Mouse (Mus musculus): ENCODE results near the gene Ephb4. TPM values are rescaled to one million over a fixed set of nuclear protein-coding genes. Genes with fewer than 3 reads are reported as not detected.

The Ephb4 gene
- polyA plus RNA-seq, 1 experiment from 2014 or later = 20.8 TPM

DNA sequence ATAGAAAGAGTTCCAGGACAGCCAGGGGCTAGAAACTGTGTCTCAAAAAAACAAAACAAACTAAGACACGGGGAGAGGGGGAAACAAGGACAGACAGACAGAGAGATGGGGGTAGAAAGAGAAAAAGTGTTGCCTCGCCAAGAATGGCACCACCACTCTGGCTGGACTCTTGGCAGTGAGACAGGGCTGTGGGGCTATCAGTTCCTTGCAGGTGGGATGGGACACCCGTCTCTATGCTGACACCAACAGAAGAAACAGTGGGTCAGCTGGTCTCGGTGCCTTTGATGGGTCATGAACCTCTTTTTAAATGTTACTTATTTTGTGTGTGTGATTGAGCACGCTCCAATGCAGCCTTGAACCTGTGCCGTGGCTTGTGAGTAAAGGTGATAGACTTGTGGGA is 9.7 kb upstream of the Ephb4 start:
- ATAC-seq (ENCODE audit: low FRiP score) (no peak), DNase-seq (ENCODE audit: low spot score, missing footprints) (peak; percentile 51)
- peaks cover 13% of the 10 kb centered on the region for H3K4me1 ChIP-seq (ENCODE audit: control insufficient read depth, insufficient read depth, low read length)
- no peak overlapping the region for H3K9ac ChIP-seq (ENCODE audit: low read length)
- no peaks in the 10 kb centered on the region for H3K36me3 ChIP-seq (ENCODE audit: control insufficient read depth, insufficient read depth, low read length)
- no peak overlapping the region for H3K27ac ChIP-seq (ENCODE audit: low read depth, low read length)
- H3K4me3 ChIP-seq (ENCODE audit: low read depth, low read length) = no peak overlapping the region
- no peaks in the 10 kb centered on the region for H3K9me3 ChIP-seq (ENCODE audit: control insufficient read depth, low read length)
- 76% methylated on average over 6 of the region's 6 CpGs for WGBS
- no peak overlapping the region for H3K4me2 ChIP-seq
- no peaks in the 10 kb centered on the region for H3K27me3 ChIP-seq (ENCODE audit: control insufficient read depth, insufficient read depth, low read length)

DNA sequence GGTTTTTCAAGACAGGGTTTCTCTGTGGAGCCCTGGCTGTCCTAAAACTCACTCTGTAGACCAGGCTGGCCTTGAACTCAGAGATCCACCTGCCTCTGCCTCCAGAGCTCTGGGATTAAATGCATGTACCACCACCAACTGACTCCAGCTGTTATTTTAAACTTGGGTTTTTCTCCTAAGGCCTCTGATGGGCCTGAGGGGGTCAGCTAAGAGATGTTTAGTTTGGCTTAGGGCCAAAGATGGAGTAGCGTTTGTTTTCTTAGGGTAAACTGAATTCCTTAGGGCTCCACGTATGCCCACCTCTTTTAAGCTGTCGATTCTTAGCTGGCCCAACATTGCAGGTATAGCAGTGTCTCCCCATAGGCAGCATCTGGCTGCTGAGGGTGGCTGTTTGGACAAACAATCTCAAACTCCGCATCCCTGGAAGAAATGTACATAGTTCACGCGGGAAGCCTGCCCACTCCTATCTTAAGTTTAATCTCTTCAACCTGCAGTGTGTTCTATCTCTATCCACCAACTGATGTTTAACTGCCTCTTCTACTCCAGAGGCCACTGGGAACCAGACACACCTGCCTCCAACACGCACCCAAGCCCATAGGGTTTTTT is 7.4 kb upstream of the Ephb4 start:
- no peak overlapping the region for H3K4me3 ChIP-seq (ENCODE audit: low read depth, low read length)
- no peak overlapping the region for H3K27ac ChIP-seq (ENCODE audit: low read depth, low read length)
- WGBS = 86% methylated on average over 7 of the region's 7 CpGs
- no peak overlapping the region for H3K9ac ChIP-seq (ENCODE audit: low read length)
- H3K27me3 ChIP-seq (ENCODE audit: control insufficient read depth, insufficient read depth, low read length) = no peaks in the 10 kb centered on the region
- H3K36me3 ChIP-seq (ENCODE audit: control insufficient read depth, insufficient read depth, low read length) = no peaks in the 10 kb centered on the region
- no peaks in the 10 kb centered on the region for H3K9me3 ChIP-seq (ENCODE audit: control insufficient read depth, low read length)
- H3K4me2 ChIP-seq = no peak overlapping the region
- H3K4me1 ChIP-seq (ENCODE audit: control insufficient read depth, insufficient read depth, low read length) = peaks cover 15% of the 10 kb centered on the region
- DNase-seq (ENCODE audit: low spot score, missing footprints) (peak; percentile 76), ATAC-seq (ENCODE audit: low FRiP score) (no peak)

DNA sequence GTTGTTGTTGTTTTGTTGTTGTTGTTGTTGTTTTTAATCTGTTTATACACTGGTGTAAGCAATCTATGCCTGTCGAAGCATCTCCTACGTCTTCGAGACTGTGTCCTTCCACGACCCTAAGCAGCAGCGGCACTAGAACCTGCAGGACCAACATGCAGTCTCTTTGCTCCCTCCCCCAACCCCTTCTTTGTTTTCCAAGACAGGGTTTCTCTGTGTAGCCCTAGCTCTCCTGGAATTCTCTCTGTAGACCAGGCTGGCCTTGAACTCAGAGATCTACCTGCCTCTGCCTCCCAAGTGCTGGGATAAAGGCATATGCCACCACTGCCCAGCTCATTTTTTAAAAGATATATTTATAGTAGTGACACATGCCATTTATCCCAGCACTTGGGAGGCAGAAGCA is 6.5 kb upstream of the Ephb4 start:
- Histone ChIP-seq H3K9me3 (ENCODE audit: control insufficient read depth, low read length) (no peaks in the 10 kb centered on the region), H3K4me1 (ENCODE audit: control insufficient read depth, insufficient read depth, low read length) (peaks cover 21% of the 10 kb centered on the region), H3K27ac (ENCODE audit: low read depth, low read length) (no peak overlapping the region), H3K36me3 (ENCODE audit: control insufficient read depth, insufficient read depth, low read length) (no peaks in the 10 kb centered on the region), H3K4me2 (no peak overlapping the region), H3K9ac (ENCODE audit: low read length) (no peak overlapping the region), H3K27me3 (ENCODE audit: control insufficient read depth, insufficient read depth, low read length) (no peaks in the 10 kb centered on the region), H3K4me3 (ENCODE audit: low read depth, low read length) (no peak overlapping the region)
- DNase-seq (ENCODE audit: low spot score, missing footprints) (peak; percentile 41), ATAC-seq (ENCODE audit: low FRiP score) (no peak)
- WGBS = 92% methylated on average over 5 of the region's 5 CpGs

DNA sequence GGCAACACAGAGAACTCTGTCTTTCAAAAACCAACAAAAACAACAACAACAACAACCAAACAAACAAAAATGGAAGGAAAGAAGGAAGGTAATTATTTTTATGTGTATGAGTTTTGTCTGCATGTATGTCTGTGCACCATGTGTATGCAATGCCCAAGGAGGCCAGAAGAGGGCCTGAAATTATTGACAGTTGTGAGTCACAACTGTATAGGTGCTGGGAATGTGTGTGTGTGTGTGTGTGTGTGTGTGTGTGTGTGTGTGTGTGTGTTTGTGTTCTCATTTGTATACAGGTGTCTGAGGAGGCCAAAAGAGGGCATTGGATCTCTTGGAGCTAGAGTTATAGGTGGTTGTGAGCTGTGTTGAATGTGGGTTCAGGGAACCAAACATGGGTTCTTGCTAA is 6.0 kb upstream of the Ephb4 start:
- no peak overlapping the region for H3K9ac ChIP-seq (ENCODE audit: low read length)
- no peaks in the 10 kb centered on the region for H3K36me3 ChIP-seq (ENCODE audit: control insufficient read depth, insufficient read depth, low read length)
- ATAC-seq (ENCODE audit: low FRiP score) (no peak), DNase-seq (ENCODE audit: low spot score, missing footprints) (no peak)
- no peaks in the 10 kb centered on the region for H3K27me3 ChIP-seq (ENCODE audit: control insufficient read depth, insufficient read depth, low read length)
- H3K9me3 ChIP-seq (ENCODE audit: control insufficient read depth, low read length) = no peaks in the 10 kb centered on the region
- H3K4me2 ChIP-seq = no peak overlapping the region
- peaks cover 22% of the 10 kb centered on the region for H3K4me1 ChIP-seq (ENCODE audit: control insufficient read depth, insufficient read depth, low read length)
- H3K27ac ChIP-seq (ENCODE audit: low read depth, low read length) = no peak overlapping the region
- no peak overlapping the region for H3K4me3 ChIP-seq (ENCODE audit: low read depth, low read length)

DNA sequence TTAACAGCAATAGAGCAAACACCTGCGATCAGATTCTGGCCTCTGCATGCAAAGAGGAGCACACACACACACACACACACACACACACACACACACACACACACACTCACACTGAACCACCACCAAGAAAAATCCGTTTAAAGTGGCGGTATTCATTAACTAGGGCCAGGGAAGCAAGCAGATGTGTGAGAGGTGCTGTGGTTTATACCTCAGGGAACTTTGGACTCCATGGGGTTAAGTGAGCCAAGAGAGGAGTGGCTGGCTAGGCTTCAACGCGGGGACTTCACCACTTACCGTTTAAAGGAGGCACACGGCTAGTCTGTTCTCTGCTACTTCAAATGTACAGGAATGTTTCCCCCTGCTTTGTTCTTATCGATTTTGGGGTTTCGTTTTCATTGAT is 4.1 kb upstream of the Ephb4 start:
- Histone ChIP-seq H3K4me2 (no peak overlapping the region), H3K36me3 (ENCODE audit: control insufficient read depth, insufficient read depth, low read length) (no peaks in the 10 kb centered on the region), H3K27ac (ENCODE audit: low read depth, low read length) (no peak overlapping the region), H3K27me3 (ENCODE audit: control insufficient read depth, insufficient read depth, low read length) (no peaks in the 10 kb centered on the region), H3K9me3 (ENCODE audit: control insufficient read depth, low read length) (no peaks in the 10 kb centered on the region), H3K9ac (ENCODE audit: low read length) (no peak overlapping the region), H3K4me1 (ENCODE audit: control insufficient read depth, insufficient read depth, low read length) (peaks cover 19% of the 10 kb centered on the region), H3K4me3 (ENCODE audit: low read depth, low read length) (no peak overlapping the region)
- no peak for ATAC-seq (ENCODE audit: low FRiP score)
- 33% methylated on average over 9 of the region's 9 CpGs for WGBS
- no peak for DNase-seq (ENCODE audit: low spot score, missing footprints)

DNA sequence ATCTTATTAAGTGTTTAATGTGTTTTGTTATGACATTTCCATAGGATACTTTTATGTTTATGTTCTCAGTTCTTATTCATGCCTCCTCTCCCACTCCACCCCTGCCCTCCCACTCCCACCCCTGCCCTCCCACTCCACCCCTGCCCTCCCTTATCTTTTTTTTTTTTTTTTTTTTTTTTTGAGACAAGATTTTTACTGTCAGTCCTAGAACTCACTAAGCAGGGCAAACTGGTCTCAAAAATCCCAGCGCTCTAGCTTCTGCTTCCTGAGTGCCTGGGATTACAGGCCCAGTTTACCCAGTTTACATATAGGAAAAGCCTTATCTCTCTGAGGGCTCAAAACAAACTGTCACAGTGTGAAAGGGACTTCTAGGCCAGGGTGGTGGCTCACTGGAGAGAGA is 3.5 kb upstream of the Ephb4 start:
- WGBS = 75% methylated on average over 1 of the region's 1 CpGs

DNA sequence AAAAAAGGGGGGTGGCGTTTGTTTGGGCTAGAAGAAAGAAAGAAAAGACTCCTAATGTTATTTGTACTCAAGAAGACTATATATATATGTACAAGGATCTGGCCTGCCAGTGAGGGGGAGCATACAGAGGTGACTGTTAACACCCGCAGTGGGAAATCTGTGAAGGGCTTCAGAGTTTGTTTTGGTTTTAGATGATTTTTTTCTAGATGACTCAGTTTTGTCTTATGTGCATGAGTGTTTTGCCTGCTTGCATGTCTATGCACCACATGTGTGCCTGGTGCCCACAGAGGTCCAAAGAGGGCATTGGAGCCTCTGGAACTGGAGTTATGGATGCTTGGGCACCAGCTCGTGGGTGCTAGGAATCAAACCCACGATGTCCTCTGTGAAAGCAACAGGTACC is 2.9 kb upstream of the Ephb4 start:
- DNase-seq (ENCODE audit: low spot score, missing footprints) (no peak), ATAC-seq (ENCODE audit: low FRiP score) (no peak)
- no peak overlapping the region for H3K4me2 ChIP-seq
- H3K36me3 ChIP-seq (ENCODE audit: control insufficient read depth, insufficient read depth, low read length) = no peaks in the 10 kb centered on the region
- H3K9ac ChIP-seq (ENCODE audit: low read length) = no peak overlapping the region
- peaks cover 28% of the 10 kb centered on the region for H3K4me1 ChIP-seq (ENCODE audit: control insufficient read depth, insufficient read depth, low read length)
- no peaks in the 10 kb centered on the region for H3K9me3 ChIP-seq (ENCODE audit: control insufficient read depth, low read length)
- 92% methylated on average over 4 of the region's 4 CpGs for WGBS
- H3K27me3 ChIP-seq (ENCODE audit: control insufficient read depth, insufficient read depth, low read length) = no peaks in the 10 kb centered on the region
- no peak overlapping the region for H3K27ac ChIP-seq (ENCODE audit: low read depth, low read length)
- H3K4me3 ChIP-seq (ENCODE audit: low read depth, low read length) = no peak overlapping the region

More for the DNA sequence above, 3.5 kb upstream of the Ephb4 start:
- no peak overlapping the region for H3K27ac ChIP-seq (ENCODE audit: low read depth, low read length)
- DNase-seq (ENCODE audit: low spot score, missing footprints) (no peak), ATAC-seq (ENCODE audit: low FRiP score) (no peak)
- no peak overlapping the region for H3K4me2 ChIP-seq
- no peak overlapping the region for H3K4me3 ChIP-seq (ENCODE audit: low read depth, low read length)
- H3K36me3 ChIP-seq (ENCODE audit: control insufficient read depth, insufficient read depth, low read length) = no peaks in the 10 kb centered on the region
- H3K4me1 ChIP-seq (ENCODE audit: control insufficient read depth, insufficient read depth, low read length) = peaks cover 22% of the 10 kb centered on the region
- no peaks in the 10 kb centered on the region for H3K27me3 ChIP-seq (ENCODE audit: control insufficient read depth, insufficient read depth, low read length)
- H3K9ac ChIP-seq (ENCODE audit: low read length) = no peak overlapping the region
- no peaks in the 10 kb centered on the region for H3K9me3 ChIP-seq (ENCODE audit: control insufficient read depth, low read length)

DNA sequence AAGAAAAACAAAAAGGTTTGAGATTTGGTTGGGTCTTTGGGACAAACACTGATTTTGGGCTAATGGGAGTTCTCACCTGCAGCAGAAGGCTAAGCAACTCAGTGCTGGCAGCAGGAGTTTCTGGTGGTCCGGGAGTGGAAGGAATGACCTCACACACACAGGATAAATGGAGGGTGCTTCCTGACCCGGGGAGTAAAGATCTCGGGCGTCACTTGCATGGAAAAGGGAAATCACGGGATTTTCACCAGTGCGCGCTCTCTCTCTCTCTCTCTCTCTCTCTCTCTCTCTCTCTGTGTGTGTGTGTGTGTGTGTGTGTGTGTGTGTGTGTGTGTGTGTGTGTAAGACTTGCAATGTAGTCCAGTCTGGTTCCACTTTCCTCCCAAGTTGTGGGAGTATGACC is 2.1 kb upstream of the Ephb4 start:
- ATAC-seq (ENCODE audit: low FRiP score) (no peak), DNase-seq (ENCODE audit: low spot score, missing footprints) (peak; percentile 86)
- H3K9ac ChIP-seq (ENCODE audit: low read length) = no peak overlapping the region; the same call in 1 of the 2 replicates
- no peaks in the 10 kb centered on the region for H3K9me3 ChIP-seq (ENCODE audit: control insufficient read depth, low read length)
- H3K27me3 ChIP-seq (ENCODE audit: control insufficient read depth, insufficient read depth, low read length) = no peaks in the 10 kb centered on the region
- peak overlapping the region; percentile 90; the same call in 1 of the 2 replicates for H3K4me2 ChIP-seq
- H3K27ac ChIP-seq (ENCODE audit: low read depth, low read length) = no peak overlapping the region
- no peaks in the 10 kb centered on the region for H3K36me3 ChIP-seq (ENCODE audit: control insufficient read depth, insufficient read depth, low read length)
- no peak overlapping the region for H3K4me3 ChIP-seq (ENCODE audit: low read depth, low read length)
- peaks cover 37% of the 10 kb centered on the region for H3K4me1 ChIP-seq (ENCODE audit: control insufficient read depth, insufficient read depth, low read length)
- WGBS = 18% methylated on average over 7 of the region's 7 CpGs

DNA sequence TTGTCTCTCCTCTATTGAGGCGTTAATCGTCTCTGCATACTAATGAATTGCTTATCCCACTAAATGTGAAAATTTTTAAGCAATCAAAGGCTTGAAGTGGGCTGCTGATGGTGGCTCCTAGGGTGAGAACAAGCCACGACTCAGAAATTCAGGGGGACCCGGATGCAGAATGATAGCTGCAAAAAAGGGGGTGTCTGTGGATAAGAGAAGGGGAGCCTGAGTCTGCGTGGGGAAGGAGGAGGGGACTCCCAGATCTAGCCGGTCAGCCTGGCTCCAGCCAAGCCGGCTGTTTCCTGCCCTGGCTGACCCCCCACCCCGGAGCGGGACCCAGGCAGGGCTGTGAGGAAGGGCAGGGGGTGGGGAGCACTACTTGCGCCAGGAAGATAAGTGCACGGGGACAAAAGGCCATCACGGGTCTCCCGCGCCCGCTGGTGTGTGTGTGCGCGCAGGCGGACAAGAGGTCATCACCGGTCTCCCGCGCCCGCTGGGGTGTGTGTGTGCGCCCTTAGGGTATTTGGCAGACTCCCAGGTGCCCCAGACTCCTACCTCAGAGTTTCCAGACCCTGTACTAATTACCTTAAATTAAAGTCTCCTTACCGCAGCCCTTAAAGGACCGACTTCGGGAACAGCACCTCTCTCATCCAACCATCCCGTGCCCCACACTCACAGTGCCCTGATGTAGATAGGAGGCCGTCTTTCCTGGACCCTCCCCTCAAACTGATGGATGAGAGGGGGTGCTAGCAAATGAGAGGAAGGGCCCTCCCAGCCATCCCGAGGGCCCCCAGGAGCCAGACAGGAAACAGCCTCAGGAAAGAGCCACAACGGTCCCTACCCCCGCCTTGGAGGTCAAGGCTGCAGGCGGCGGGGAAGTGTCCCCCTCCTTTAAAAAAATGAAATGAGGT is 1.2 kb upstream of the Ephb4 start:
- H3K27ac ChIP-seq (ENCODE audit: low read depth, low read length) = peak overlapping the region; percentile 83
- H3K27me3 ChIP-seq (ENCODE audit: control insufficient read depth, insufficient read depth, low read length) = no peaks in the 10 kb centered on the region
- H3K9ac ChIP-seq (ENCODE audit: low read length) = peak overlapping the region; percentile 96
- H3K4me2 ChIP-seq = peak overlapping the region; percentile 90
- H3K9me3 ChIP-seq (ENCODE audit: control insufficient read depth, low read length) = no peaks in the 10 kb centered on the region
- peak overlapping the region; percentile 89 for H3K4me3 ChIP-seq (ENCODE audit: low read depth, low read length)
- under 1% methylated on average over 33 of the region's 33 CpGs for WGBS
- DNase-seq (ENCODE audit: low spot score, missing footprints) (peak; percentile 94), ATAC-seq (ENCODE audit: low FRiP score) (0 out of 2 replicates have a peak, but pooled peaks have one; percentile 22)
- peaks cover under 1% of the 10 kb centered on the region for H3K36me3 ChIP-seq (ENCODE audit: control insufficient read depth, insufficient read depth, low read length)
- peaks cover 37% of the 10 kb centered on the region for H3K4me1 ChIP-seq (ENCODE audit: control insufficient read depth, insufficient read depth, low read length)

Measured in midbrain, embryonic 11.5 days (tissue).